Mouse (Mus musculus): ENCODE results near the gene Gm5431. TPM values are rescaled to one million over a fixed set of nuclear protein-coding genes. Genes with fewer than 3 reads are reported as not detected.
"Not testable (repeated sequence)": the region's sequence is repeated elsewhere in the genome, so short reads cannot be mapped to it uniquely, and the experiment has no call there.

Gene Gm5431
- 0.27 TPM in 1 of 2 replicates, not detected in the other for polyA plus RNA-seq (2011; ENCODE audit: insufficient read depth, insufficient read length, low read depth, missing spikeins)

GRCm38 (mm10) chr11:48902021-48902420 lies at the start of gene Gm5431:
Gene Gm5431 (minus strand): TSS chr11:48902214.
- no peaks in the 10 kb centered on the region for H3K36me3 ChIP-seq (ENCODE audit: control insufficient read depth, insufficient read depth, low read length, poor library complexity, severe bottlenecking)
- no peak within 1 kb of the TSS for H3K27ac ChIP-seq (ENCODE audit: insufficient read depth, low read length)
- no peak for TF ChIP-seq POLR2A (IDR thresholded peaks at IDR 0.05; ENCODE audit: insufficient read depth, low read length)
- no peak for TF ChIP-seq EP300 (IDR thresholded peaks at IDR 0.05; ENCODE audit: insufficient read depth, low read depth, low read length)
- no peak for TF ChIP-seq CTCF (IDR thresholded peaks at IDR 0.05; ENCODE audit: low read depth, low read length)
- no peak within 1 kb of the TSS for H3K4me3 ChIP-seq (ENCODE audit: low read depth, low read length)
- no peaks in the 10 kb centered on the region for H3K27me3 ChIP-seq (ENCODE audit: control insufficient read depth, insufficient read depth, low read length, poor library complexity, severe bottlenecking)
- no peaks in the 10 kb centered on the region for H3K9me3 ChIP-seq (replicated peaks; ENCODE audit: control insufficient read depth, insufficient read depth, low read length, poor library complexity, severe bottlenecking)
- no peaks in the 10 kb centered on the region for H3K4me1 ChIP-seq (ENCODE audit: control insufficient read depth, insufficient read depth, low read length)
- no peak within 1 kb of the TSS for H3K9ac ChIP-seq (ENCODE audit: low read depth, poor library complexity, severe bottlenecking)

GRCm38 (mm10) chr11:48946090-48946489 lies 44.1 kb upstream of the Gm5431 start, which contains the start of gene Psme2b:
Gene Psme2b (minus strand): TSS chr11:48946190.
- H3K27me3 ChIP-seq (ENCODE audit: control insufficient read depth, insufficient read depth, low read length, poor library complexity, severe bottlenecking); H3K9ac ChIP-seq (ENCODE audit: low read depth, poor library complexity, severe bottlenecking); H3K4me1 ChIP-seq (ENCODE audit: control insufficient read depth, insufficient read depth, low read length); H3K36me3 ChIP-seq (ENCODE audit: control insufficient read depth, insufficient read depth, low read length, poor library complexity, severe bottlenecking); H3K4me3 ChIP-seq (ENCODE audit: low read depth, low read length); H3K9me3 ChIP-seq (replicated peaks; ENCODE audit: control insufficient read depth, insufficient read depth, low read length, poor library complexity, severe bottlenecking); H3K27ac ChIP-seq (ENCODE audit: insufficient read depth, low read length): not testable (repeated sequence)

- not testable (repeated sequence) for H3K36me3 ChIP-seq (ENCODE audit: control insufficient read depth, insufficient read depth, low read length, poor library complexity, severe bottlenecking); H3K9ac ChIP-seq (ENCODE audit: low read depth, poor library complexity, severe bottlenecking); H3K27ac ChIP-seq (ENCODE audit: insufficient read depth, low read length); H3K4me3 ChIP-seq (ENCODE audit: low read depth, low read length); H3K9me3 ChIP-seq (replicated peaks; ENCODE audit: control insufficient read depth, insufficient read depth, low read length, poor library complexity, severe bottlenecking); H3K27me3 ChIP-seq (ENCODE audit: control insufficient read depth, insufficient read depth, low read length, poor library complexity, severe bottlenecking); H3K4me1 ChIP-seq (ENCODE audit: control insufficient read depth, insufficient read depth, low read length)
These were observed 37.3 kb upstream of the Gm5431 start for GRCm38 (mm10) chr11:48939286-48939685.

GRCm38 (mm10) chr11:48935291-48935690 lies 33.3 kb upstream of the Gm5431 start:
- not testable (repeated sequence) for H3K27ac ChIP-seq (ENCODE audit: insufficient read depth, low read length); H3K4me3 ChIP-seq (ENCODE audit: low read depth, low read length); H3K9me3 ChIP-seq (replicated peaks; ENCODE audit: control insufficient read depth, insufficient read depth, low read length, poor library complexity, severe bottlenecking); H3K27me3 ChIP-seq (ENCODE audit: control insufficient read depth, insufficient read depth, low read length, poor library complexity, severe bottlenecking); H3K9ac ChIP-seq (ENCODE audit: low read depth, poor library complexity, severe bottlenecking); H3K4me1 ChIP-seq (ENCODE audit: control insufficient read depth, insufficient read depth, low read length); H3K36me3 ChIP-seq (ENCODE audit: control insufficient read depth, insufficient read depth, low read length, poor library complexity, severe bottlenecking)

- not testable (repeated sequence) for H3K4me1 ChIP-seq (ENCODE audit: control insufficient read depth, insufficient read depth, low read length); H3K27me3 ChIP-seq (ENCODE audit: control insufficient read depth, insufficient read depth, low read length, poor library complexity, severe bottlenecking); H3K9ac ChIP-seq (ENCODE audit: low read depth, poor library complexity, severe bottlenecking); H3K4me3 ChIP-seq (ENCODE audit: low read depth, low read length); H3K27ac ChIP-seq (ENCODE audit: insufficient read depth, low read length); H3K36me3 ChIP-seq (ENCODE audit: control insufficient read depth, insufficient read depth, low read length, poor library complexity, severe bottlenecking); H3K9me3 ChIP-seq (replicated peaks; ENCODE audit: control insufficient read depth, insufficient read depth, low read length, poor library complexity, severe bottlenecking)
These were observed 31.9 kb upstream of the Gm5431 start for GRCm38 (mm10) chr11:48933923-48934322.

GRCm38 (mm10) chr11:48933422-48933821 lies 31.4 kb upstream of the Gm5431 start:
- H3K9me3 ChIP-seq (replicated peaks; ENCODE audit: control insufficient read depth, insufficient read depth, low read length, poor library complexity, severe bottlenecking); H3K27ac ChIP-seq (ENCODE audit: insufficient read depth, low read length); H3K27me3 ChIP-seq (ENCODE audit: control insufficient read depth, insufficient read depth, low read length, poor library complexity, severe bottlenecking); H3K4me1 ChIP-seq (ENCODE audit: control insufficient read depth, insufficient read depth, low read length); H3K36me3 ChIP-seq (ENCODE audit: control insufficient read depth, insufficient read depth, low read length, poor library complexity, severe bottlenecking); H3K9ac ChIP-seq (ENCODE audit: low read depth, poor library complexity, severe bottlenecking); H3K4me3 ChIP-seq (ENCODE audit: low read depth, low read length): not testable (repeated sequence)

GRCm38 (mm10) chr11:48928068-48928467 lies 26.1 kb upstream of the Gm5431 start:
- H3K4me1 ChIP-seq (ENCODE audit: control insufficient read depth, insufficient read depth, low read length); H3K9ac ChIP-seq (ENCODE audit: low read depth, poor library complexity, severe bottlenecking); H3K36me3 ChIP-seq (ENCODE audit: control insufficient read depth, insufficient read depth, low read length, poor library complexity, severe bottlenecking); H3K9me3 ChIP-seq (replicated peaks; ENCODE audit: control insufficient read depth, insufficient read depth, low read length, poor library complexity, severe bottlenecking); H3K27ac ChIP-seq (ENCODE audit: insufficient read depth, low read length); H3K27me3 ChIP-seq (ENCODE audit: control insufficient read depth, insufficient read depth, low read length, poor library complexity, severe bottlenecking); H3K4me3 ChIP-seq (ENCODE audit: low read depth, low read length): not testable (repeated sequence)

- H3K27me3 ChIP-seq (ENCODE audit: control insufficient read depth, insufficient read depth, low read length, poor library complexity, severe bottlenecking); H3K36me3 ChIP-seq (ENCODE audit: control insufficient read depth, insufficient read depth, low read length, poor library complexity, severe bottlenecking); H3K9me3 ChIP-seq (replicated peaks; ENCODE audit: control insufficient read depth, insufficient read depth, low read length, poor library complexity, severe bottlenecking); H3K9ac ChIP-seq (ENCODE audit: low read depth, poor library complexity, severe bottlenecking); H3K27ac ChIP-seq (ENCODE audit: insufficient read depth, low read length); H3K4me1 ChIP-seq (ENCODE audit: control insufficient read depth, insufficient read depth, low read length); H3K4me3 ChIP-seq (ENCODE audit: low read depth, low read length): not testable (repeated sequence)
These were observed 24.4 kb upstream of the Gm5431 start for GRCm38 (mm10) chr11:48926437-48926836.

- H3K27me3 ChIP-seq (ENCODE audit: control insufficient read depth, insufficient read depth, low read length, poor library complexity, severe bottlenecking); H3K4me1 ChIP-seq (ENCODE audit: control insufficient read depth, insufficient read depth, low read length); H3K4me3 ChIP-seq (ENCODE audit: low read depth, low read length); H3K9me3 ChIP-seq (replicated peaks; ENCODE audit: control insufficient read depth, insufficient read depth, low read length, poor library complexity, severe bottlenecking); H3K27ac ChIP-seq (ENCODE audit: insufficient read depth, low read length); H3K36me3 ChIP-seq (ENCODE audit: control insufficient read depth, insufficient read depth, low read length, poor library complexity, severe bottlenecking); H3K9ac ChIP-seq (ENCODE audit: low read depth, poor library complexity, severe bottlenecking): not testable (repeated sequence)
These were observed 21.8 kb upstream of the Gm5431 start for GRCm38 (mm10) chr11:48923818-48924217.

All from ES-Bruce4 (cell line).